Mouse (Mus musculus): ENCODE measurements around the gene Tnk1. TPM values are rescaled to one million over a fixed set of nuclear protein-coding genes. Genes with fewer than 3 reads are reported as not detected.

The Tnk1 gene
- total RNA-seq, 1 experiment = 3.4 TPM

- H3K36me3 ChIP-seq (ENCODE audit: control insufficient read depth, insufficient read depth, low read length, poor library complexity, severe bottlenecking) = no peaks in the 10 kb centered on the region
- TF ChIP-seq MAFK (IDR thresholded peaks at IDR 0.05; ENCODE audit: insufficient read depth, low read depth, low read length) = no peak
- TF ChIP-seq ZC3H11A (IDR thresholded peaks at IDR 0.05; ENCODE audit: borderline replicate concordance, low read depth, low read length) = no peak
- no peak for TF ChIP-seq HCFC1 (IDR thresholded peaks at IDR 0.05; ENCODE audit: borderline replicate concordance, insufficient read depth, low read length)
- TF ChIP-seq ZNF384 (IDR thresholded peaks at IDR 0.05; ENCODE audit: low read depth, low read length) = no peak
- no peak for TF ChIP-seq CHD2 (IDR thresholded peaks at IDR 0.05; ENCODE audit: low read depth, low read length)
- in situ Hi-C loops (cut with MboI; ENCODE audit: low sequenced_read_pairs in 2 of 2, unreplicated experiment in 2 of 2) = loop anchor here in 1 of 2 experiments (10.0 kb wide), 1 partner anchor 67 kb away; the partner anchor contains the start of genes Fgf11 and Tmem102
- H3K27ac ChIP-seq (ENCODE audit: insufficient read depth, low read depth, low read length, poor library complexity, severe bottlenecking) = no peak overlapping the region
- H3K4me3 ChIP-seq (ENCODE audit: insufficient read depth in 1 of 2, low read depth in 1 of 2, low read length in 2 of 2, poor library complexity in 1 of 2, severe bottlenecking in 1 of 2) = no peak overlapping the region
- no peaks in the 10 kb centered on the region for H3K9me3 ChIP-seq (ENCODE audit: control insufficient read depth, insufficient read depth, low read depth, low read length)
- no peak for DNase-seq (ENCODE audit: low read depth, low spot score)
- no peak overlapping the region for H3K9ac ChIP-seq (ENCODE audit: insufficient read depth, low read depth, low read length, poor library complexity, severe bottlenecking)
- H3K4me1 ChIP-seq (ENCODE audit: control insufficient read depth in 2 of 2, insufficient read depth in 2 of 2, low read length in 2 of 2, poor library complexity in 1 of 2) = peaks cover 2 to 8% of the 10 kb centered on the region in 2 experiments; a peak in 1 of 4 replicates
Measured at GRCm38 (mm10) chr11:69871822-69872221, 13.3 kb upstream of the Tnk1 start.

GRCm38 (mm10) chr11:69870289-69871069, 11.9 kb upstream of the Tnk1 start:
- peaks cover 2 to 5% of the 10 kb centered on the region in 2 experiments; a peak in 1 of 4 replicates for H3K4me1 ChIP-seq (ENCODE audit: control insufficient read depth in 2 of 2, insufficient read depth in 2 of 2, low read length in 2 of 2, poor library complexity in 1 of 2)
- H3K4me3 ChIP-seq (ENCODE audit: insufficient read depth in 1 of 2, low read depth in 1 of 2, low read length in 2 of 2, poor library complexity in 1 of 2, severe bottlenecking in 1 of 2) = no peak overlapping the region
- no peaks in the 10 kb centered on the region for H3K9me3 ChIP-seq (ENCODE audit: control insufficient read depth, insufficient read depth, low read depth, low read length)
- TF ChIP-seq HCFC1 (IDR thresholded peaks at IDR 0.05; ENCODE audit: borderline replicate concordance, insufficient read depth, low read length) = no peak
- TF ChIP-seq CHD2 (IDR thresholded peaks at IDR 0.05; ENCODE audit: low read depth, low read length) = no peak
- no peak for TF ChIP-seq ZNF384 (IDR thresholded peaks at IDR 0.05; ENCODE audit: low read depth, low read length)
- no peak for TF ChIP-seq MAFK (IDR thresholded peaks at IDR 0.05; ENCODE audit: insufficient read depth, low read depth, low read length)
- no peak for TF ChIP-seq ZC3H11A (IDR thresholded peaks at IDR 0.05; ENCODE audit: borderline replicate concordance, low read depth, low read length)
- DNase-seq (ENCODE audit: low read depth, low spot score) = no peak
- in situ Hi-C loops (cut with MboI; ENCODE audit: low sequenced_read_pairs in 2 of 2, unreplicated experiment in 2 of 2) = loop anchor here in 1 of 2 experiments (10.0 kb wide), 1 partner anchor 66 kb away; the partner anchor contains the start of genes Fgf11 and Tmem102
- H3K27ac ChIP-seq (ENCODE audit: insufficient read depth, low read depth, low read length, poor library complexity, severe bottlenecking) = no peak overlapping the region
- no peak overlapping the region for H3K9ac ChIP-seq (ENCODE audit: insufficient read depth, low read depth, low read length, poor library complexity, severe bottlenecking)
- no peaks in the 10 kb centered on the region for H3K36me3 ChIP-seq (ENCODE audit: control insufficient read depth, insufficient read depth, low read length, poor library complexity, severe bottlenecking)

GRCm38 (mm10) chr11:69867335-69867734, 8.8 kb upstream of the Tnk1 start:
- TF ChIP-seq CHD2 (IDR thresholded peaks at IDR 0.05; ENCODE audit: low read depth, low read length) (no peak), ZNF384 (IDR thresholded peaks at IDR 0.05; ENCODE audit: low read depth, low read length) (no peak), ZC3H11A (IDR thresholded peaks at IDR 0.05; ENCODE audit: borderline replicate concordance, low read depth, low read length) (no peak), MAFK (IDR thresholded peaks at IDR 0.05; ENCODE audit: insufficient read depth, low read depth, low read length) (no peak), HCFC1 (IDR thresholded peaks at IDR 0.05; ENCODE audit: borderline replicate concordance, insufficient read depth, low read length) (no peak)
- Histone ChIP-seq H3K4me3 (ENCODE audit: insufficient read depth in 1 of 2, low read depth in 1 of 2, low read length in 2 of 2, poor library complexity in 1 of 2, severe bottlenecking in 1 of 2) (no peak overlapping the region), H3K9me3 (ENCODE audit: control insufficient read depth, insufficient read depth, low read depth, low read length) (no peaks in the 10 kb centered on the region), H3K36me3 (ENCODE audit: control insufficient read depth, insufficient read depth, low read length, poor library complexity, severe bottlenecking) (no peaks in the 10 kb centered on the region), H3K27ac (ENCODE audit: insufficient read depth, low read depth, low read length, poor library complexity, severe bottlenecking) (no peak overlapping the region), H3K9ac (ENCODE audit: insufficient read depth, low read depth, low read length, poor library complexity, severe bottlenecking) (no peak overlapping the region), H3K4me1 (ENCODE audit: control insufficient read depth in 2 of 2, insufficient read depth in 2 of 2, low read length in 2 of 2, poor library complexity in 1 of 2) (peaks cover 2 to 5% of the 10 kb centered on the region in 2 experiments; a peak in 2 of 4 replicates)
- no peak for DNase-seq (ENCODE audit: low read depth, low spot score)
- in situ Hi-C loops (cut with MboI; ENCODE audit: low sequenced_read_pairs in 2 of 2, unreplicated experiment in 2 of 2) = no loop called here

GRCm38 (mm10) chr11:69865561-69865960, 7.0 kb upstream of the Tnk1 start:
- Histone ChIP-seq H3K9ac (ENCODE audit: insufficient read depth, low read depth, low read length, poor library complexity, severe bottlenecking) (no peak overlapping the region), H3K4me3 (ENCODE audit: insufficient read depth in 1 of 2, low read depth in 1 of 2, low read length in 2 of 2, poor library complexity in 1 of 2, severe bottlenecking in 1 of 2) (no peak overlapping the region), H3K4me1 (ENCODE audit: control insufficient read depth in 2 of 2, insufficient read depth in 2 of 2, low read length in 2 of 2, poor library complexity in 1 of 2) (peaks cover 2 to 5% of the 10 kb centered on the region in 2 experiments; a peak in 2 of 4 replicates), H3K9me3 (ENCODE audit: control insufficient read depth, insufficient read depth, low read depth, low read length) (no peaks in the 10 kb centered on the region), H3K36me3 (ENCODE audit: control insufficient read depth, insufficient read depth, low read length, poor library complexity, severe bottlenecking) (no peaks in the 10 kb centered on the region), H3K27ac (ENCODE audit: insufficient read depth, low read depth, low read length, poor library complexity, severe bottlenecking) (no peak overlapping the region)
- in situ Hi-C loops (cut with MboI; ENCODE audit: low sequenced_read_pairs in 2 of 2, unreplicated experiment in 2 of 2) = no loop called here
- no peak for TF ChIP-seq CHD2 (IDR thresholded peaks at IDR 0.05; ENCODE audit: low read depth, low read length)
- no peak for TF ChIP-seq ZNF384 (IDR thresholded peaks at IDR 0.05; ENCODE audit: low read depth, low read length)
- TF ChIP-seq MAFK (IDR thresholded peaks at IDR 0.05; ENCODE audit: insufficient read depth, low read depth, low read length) = no peak
- no peak for TF ChIP-seq ZC3H11A (IDR thresholded peaks at IDR 0.05; ENCODE audit: borderline replicate concordance, low read depth, low read length)
- no peak for DNase-seq (ENCODE audit: low read depth, low spot score)
